Mouse (Mus musculus): Measurements from ENCODE around the gene 4930451I11Rik. TPM values are rescaled to one million over a fixed set of nuclear protein-coding genes. Genes with fewer than 3 reads are reported as not detected.
A peak's percentile ranks its signal among the peaks of the same experiment; 100 is the strongest.

4930451I11Rik gene
- total RNA-seq, 1 experiment = not detected

- H3K27ac ChIP-seq (ENCODE audit: insufficient read depth, low read depth, low read length, poor library complexity, severe bottlenecking) = no peak within 1 kb of the TSS
- H3K4me1 ChIP-seq (ENCODE audit: control insufficient read depth in 2 of 2, insufficient read depth in 2 of 2, low read length in 2 of 2, poor library complexity in 1 of 2) = peaks cover 3 to 20% of the 10 kb centered on the region in 2 experiments
- DNase-seq (ENCODE audit: low read depth, low spot score) = no peak
- peak within 1 kb of the TSS; percentile 59 for H3K9ac ChIP-seq (ENCODE audit: insufficient read depth, low read depth, low read length, poor library complexity, severe bottlenecking)
- no peaks in the 10 kb centered on the region for H3K9me3 ChIP-seq (ENCODE audit: control insufficient read depth, insufficient read depth, low read depth, low read length)
- in situ Hi-C loops (cut with MboI; ENCODE audit: low sequenced_read_pairs in 2 of 2, unreplicated experiment in 2 of 2) = no loop called here
- H3K36me3 ChIP-seq (ENCODE audit: control insufficient read depth, insufficient read depth, low read length, poor library complexity, severe bottlenecking) = peaks cover 26% of the 10 kb centered on the region
- TF ChIP-seq MAFK (IDR thresholded peaks at IDR 0.05; ENCODE audit: insufficient read depth, low read depth, low read length) = no peak
- no peak for TF ChIP-seq ZC3H11A (IDR thresholded peaks at IDR 0.05; ENCODE audit: borderline replicate concordance, low read depth, low read length)
- no peak for TF ChIP-seq ZNF384 (IDR thresholded peaks at IDR 0.05; ENCODE audit: low read depth, low read length)
- TF ChIP-seq HCFC1 (IDR thresholded peaks at IDR 0.05; ENCODE audit: borderline replicate concordance, insufficient read depth, low read length) = no peak
- no peak for TF ChIP-seq CHD2 (IDR thresholded peaks at IDR 0.05; ENCODE audit: low read depth, low read length)
- H3K4me3 ChIP-seq (ENCODE audit: insufficient read depth in 1 of 2, low read depth in 1 of 2, low read length in 2 of 2, poor library complexity in 1 of 2, severe bottlenecking in 1 of 2) = peak within 1 kb of the TSS; percentile 23 to 64; a peak in 3 of 4 replicates
Observed at GRCm38 (mm10) chr7:126780971-126781635, 50.3 kb downstream of the 4930451I11Rik start, which contains the start of gene Tbx6. TSS of gene Tbx6 (plus strand) at chr7:126781483.

Other genes with a start within 250 kb of the 4930451I11Rik start
- gene Apobr, start 246.7 kb downstream of the 4930451I11Rik start, total RNA-seq (2012; rRNA removed) = 2.3 and 2.6 TPM in 2 replicates
- 35.1 and 61.6 TPM in 2 replicates for gene Cln3, start 245.8 kb downstream of the 4930451I11Rik start, total RNA-seq (2012; rRNA removed)
- not detected in 2 replicates for gene Il27, start 236.7 kb downstream of the 4930451I11Rik start, total RNA-seq (2012; rRNA removed)
- 16.4 and 20.4 TPM in 2 replicates for gene Nupr1, start 200.8 kb downstream of the 4930451I11Rik start, total RNA-seq (2012; rRNA removed)
- 35.8 and 55.3 TPM in 2 replicates for gene Sgf29, start 182.3 kb downstream of the 4930451I11Rik start, total RNA-seq (2012; rRNA removed)
- gene Sult1a1, start 155.2 kb downstream of the 4930451I11Rik start, total RNA-seq (2012; rRNA removed) = 0.22 TPM in 1 of 2 replicates, not detected in the other
- 187 and 246 TPM in 2 replicates for gene Bola2, start 136.2 kb downstream of the 4930451I11Rik start, total RNA-seq (2012; rRNA removed)
- 22.3 and 27.7 TPM in 2 replicates for gene Slx1b, start 135.9 kb downstream of the 4930451I11Rik start, total RNA-seq (2012; rRNA removed)
- 4.1 and 10.3 TPM in 2 replicates for gene Coro1a, start 123.9 kb downstream of the 4930451I11Rik start, total RNA-seq (2012; rRNA removed)
- 31.1 and 42.1 TPM in 2 replicates for gene Mapk3, start 72.0 kb downstream of the 4930451I11Rik start, total RNA-seq (2012; rRNA removed)
- gene Gdpd3, start 65.3 kb downstream of the 4930451I11Rik start, total RNA-seq (2012; rRNA removed) = 4.0 and 5.9 TPM in 2 replicates
- 19.4 and 20.8 TPM in 2 replicates for gene Ypel3, start 54.7 kb downstream of the 4930451I11Rik start, total RNA-seq (2012; rRNA removed)
- 0.89 and 1.7 TPM in 2 replicates for gene Tbx6, start 50.2 kb downstream of the 4930451I11Rik start, total RNA-seq (2012; rRNA removed)
- gene Ppp4c, start 39.1 kb downstream of the 4930451I11Rik start, total RNA-seq (2012; rRNA removed) = 260 and 291 TPM in 2 replicates
- gene Fam57b, start 34.0 kb downstream of the 4930451I11Rik start, total RNA-seq (2012; rRNA removed) = 1.9 and 2.5 TPM in 2 replicates
- 5.5 and 7.7 TPM in 2 replicates for gene Doc2a, start 15.8 kb upstream of the 4930451I11Rik start, total RNA-seq (2012; rRNA removed)
- 99.7 and 111 TPM in 2 replicates for gene Hirip3, start 30.3 kb upstream of the 4930451I11Rik start, total RNA-seq (2012; rRNA removed)
- gene Ino80e, start 30.7 kb upstream of the 4930451I11Rik start, total RNA-seq (2012; rRNA removed) = 68.7 and 78.7 TPM in 2 replicates
- 42.3 and 57.2 TPM in 2 replicates for gene Taok2, start 53.1 kb upstream of the 4930451I11Rik start, total RNA-seq (2012; rRNA removed)
- 14.7 and 25.6 TPM in 2 replicates for gene Tmem219, start 91.3 kb upstream of the 4930451I11Rik start, total RNA-seq (2012; rRNA removed)
- 13.2 and 16.2 TPM in 2 replicates for gene Kctd13, start 97.2 kb upstream of the 4930451I11Rik start, total RNA-seq (2012; rRNA removed)
- 1.0 and 2.0 TPM in 2 replicates for gene Asphd1, start 117.9 kb upstream of the 4930451I11Rik start, total RNA-seq (2012; rRNA removed)
- 0.80 and 2.0 TPM in 2 replicates for gene Sez6l2, start 118.9 kb upstream of the 4930451I11Rik start, total RNA-seq (2012; rRNA removed)
- 106 and 122 TPM in 2 replicates for gene Cdipt, start 144.3 kb upstream of the 4930451I11Rik start, total RNA-seq (2012; rRNA removed)
- 0.18 and 0.32 TPM in 2 replicates for gene Cdiptos, start 144.5 kb upstream of the 4930451I11Rik start, total RNA-seq (2012; rRNA removed)
- 49.2 and 56.0 TPM in 2 replicates for gene Mvp, start 183.0 kb upstream of the 4930451I11Rik start, total RNA-seq (2012; rRNA removed)
- gene Pagr1b, start 184.8 kb upstream of the 4930451I11Rik start, total RNA-seq (2012; rRNA removed) = 0.63 and 1.3 TPM in 2 replicates
- 12.1 and 32.3 TPM in 2 replicates for gene Pagr1a, start 185.7 kb upstream of the 4930451I11Rik start, total RNA-seq (2012; rRNA removed)
- gene Gm42742, start 189.5 kb upstream of the 4930451I11Rik start, total RNA-seq (2012; rRNA removed) = 23.4 and 38.4 TPM in 2 replicates
- gene Prrt2, start 189.6 kb upstream of the 4930451I11Rik start, total RNA-seq (2012; rRNA removed) = 0.36 and 0.85 TPM in 2 replicates
- 134 and 164 TPM in 2 replicates for gene Maz, start 195.4 kb upstream of the 4930451I11Rik start, total RNA-seq (2012; rRNA removed)
- 97.4 and 117 TPM in 2 replicates for gene Kif22, start 210.8 kb upstream of the 4930451I11Rik start, total RNA-seq (2012; rRNA removed)

All from ES-E14 (cell line).